Mouse (Mus musculus) limb, embryonic 10.5 days (tissue): Measurements from ENCODE around the gene Setdb1. TPM values are rescaled to one million over a fixed set of nuclear protein-coding genes. Genes with fewer than 3 reads are reported as not detected.
A peak's percentile ranks its signal among the peaks of the same experiment; 100 is the strongest.
"Not testable (repeated sequence)": the region's sequence is repeated elsewhere in the genome, so short reads cannot be mapped to it uniquely, and the experiment has no call there.

Experiments
- DNase-seq: peaks from one replicate; pipeline ENCODE4 v3.0.0-alpha.2; 2017; ENCODE audit warnings: low spot score
- H3K27ac ChIP-seq: fragments of 300-500 bp; sonication (generic); 2 replicates; pipeline ENCODE4 v1.5.1; 2016; ENCODE audit warnings: mild to moderate bottlenecking
- H3K27me3 ChIP-seq: fragments of 300-500 bp; sonication (generic); 2 replicates; pipeline ENCODE4 v1.6.1; 2016; ENCODE audit warnings: low read depth, mild to moderate bottlenecking; ENCODE audit not compliant: poor library complexity, severe bottlenecking
- H3K36me3 ChIP-seq: fragments of 300-500 bp; sonication (generic); 2 replicates; pipeline ENCODE4 v1.6.1; 2016; ENCODE audit warnings: mild to moderate bottlenecking, moderate library complexity
- H3K4me1 ChIP-seq: fragments of 300-500 bp; sonication (generic); 2 replicates; pipeline ENCODE4 v1.6.1; 2016
- H3K4me3 ChIP-seq: fragments of 300-500 bp; sonication (generic); 2 replicates; pipeline ENCODE4 v1.5.1; 2016; ENCODE audit warnings: mild to moderate bottlenecking, moderate library complexity
- H3K9me3 ChIP-seq: fragments of 300-500 bp; sonication (generic); replicated peaks from 2 replicates; pipeline ENCODE4 v1.6.1; 2016; ENCODE audit warnings: mild to moderate bottlenecking
- WGBS: fragments of 180-500 bp; shearing (Covaris S2); methylation state at CpG from one replicate; pipeline ENCODE4 v1.1.7; 2016; 5-methylcytosine and 5-hydroxymethylcytosine counted together
- polyA plus RNA-seq: library from polyadenylated mRNA; unstranded; fragments of >200 nt; fragmentation: Nextera tagmentation; extraction: Ambion mirVana; gene quantifications from 2 replicates; pipeline ENCODE4 v1.2.1, GENCODE M21; 2016

Gene Setdb1
- polyA plus RNA-seq, 1 experiment from 2014 or later = 62.9 TPM

- H3K4me3 ChIP-seq, H3K27me3 ChIP-seq, H3K4me1 ChIP-seq, H3K9me3 ChIP-seq, H3K27ac ChIP-seq, DNase-seq: not testable (repeated sequence)
- 97% methylated on average over 9 of the region's 9 CpGs for WGBS
- peaks cover 95% of the 10 kb centered on the region for H3K36me3 ChIP-seq
Measured at GRCm38 (mm10) chr3:95343356-95344000, 13.5 kb downstream of the Setdb1 start.

- peaks cover 100% of the 10 kb centered on the region for H3K36me3 ChIP-seq
- 96% methylated on average over 4 of the region's 4 CpGs for WGBS
- no peaks in the 10 kb centered on the region for H3K4me1 ChIP-seq
- H3K27ac ChIP-seq = no peak overlapping the region
- H3K9me3 ChIP-seq = no peaks in the 10 kb centered on the region
- H3K4me3 ChIP-seq = no peak overlapping the region
- no peaks in the 10 kb centered on the region for H3K27me3 ChIP-seq
- DNase-seq = no peak
Measured at GRCm38 (mm10) chr3:95338251-95338650, 18.8 kb downstream of the Setdb1 start.

GRCm38 (mm10) chr3:95337345-95337744 is 19.7 kb downstream of the Setdb1 start:
- peaks cover 100% of the 10 kb centered on the region for H3K36me3 ChIP-seq

GRCm38 (mm10) chr3:95331528-95331927 is 25.5 kb downstream of the Setdb1 start:
- 92% methylated on average over 1 of the region's 1 CpGs for WGBS
- Histone ChIP-seq H3K27ac (no peak overlapping the region), H3K9me3 (no peaks in the 10 kb centered on the region), H3K4me1 (no peaks in the 10 kb centered on the region), H3K27me3 (no peaks in the 10 kb centered on the region), H3K36me3 (peaks cover 99% of the 10 kb centered on the region), H3K4me3 (no peak overlapping the region)
- no peak for DNase-seq

More at GRCm38 (mm10) chr3:95337345-95337744, 19.7 kb downstream of the Setdb1 start:
- Histone ChIP-seq H3K4me1 (no peaks in the 10 kb centered on the region), H3K4me3 (no peak overlapping the region), H3K27me3 (no peaks in the 10 kb centered on the region), H3K27ac (no peak overlapping the region), H3K9me3 (no peaks in the 10 kb centered on the region)
- 93% methylated on average over 4 of the region's 4 CpGs for WGBS
- DNase-seq = no peak

GRCm38 (mm10) chr3:95328803-95329404 is 28.1 kb downstream of the Setdb1 start:
- DNase-seq = no peak
- no peaks in the 10 kb centered on the region for H3K4me1 ChIP-seq
- H3K27me3 ChIP-seq = no peaks in the 10 kb centered on the region
- no peak overlapping the region for H3K4me3 ChIP-seq
- H3K27ac ChIP-seq = no peak overlapping the region
- 96% methylated on average over 1 of the region's 1 CpGs for WGBS
- H3K36me3 ChIP-seq = peaks cover 99% of the 10 kb centered on the region
- no peaks in the 10 kb centered on the region for H3K9me3 ChIP-seq

GRCm38 (mm10) chr3:95324454-95325144 is 32.4 kb downstream of the Setdb1 start:
- no peak overlapping the region for H3K27ac ChIP-seq
- no peak for DNase-seq
- WGBS = 93% methylated on average over 6 of the region's 6 CpGs
- no peaks in the 10 kb centered on the region for H3K9me3 ChIP-seq
- H3K4me3 ChIP-seq = no peak overlapping the region
- peaks cover 100% of the 10 kb centered on the region for H3K36me3 ChIP-seq
- no peaks in the 10 kb centered on the region for H3K27me3 ChIP-seq
- H3K4me1 ChIP-seq = 0 out of 2 replicates have a peak, but pooled peaks cover 4% of the 10 kb centered on the region

- no peak for DNase-seq
- Histone ChIP-seq H3K4me3 (no peak overlapping the region), H3K9me3 (no peaks in the 10 kb centered on the region), H3K27me3 (no peaks in the 10 kb centered on the region), H3K4me1 (peaks cover 12% of the 10 kb centered on the region; the same call in 1 of the 2 replicates), H3K27ac (no peak overlapping the region), H3K36me3 (peaks cover 95% of the 10 kb centered on the region)
- 95% methylated on average over 3 of the region's 3 CpGs for WGBS
Measured at GRCm38 (mm10) chr3:95323429-95323828, 33.6 kb downstream of the Setdb1 start.

- Histone ChIP-seq H3K27me3 (no peaks in the 10 kb centered on the region), H3K9me3 (no peaks in the 10 kb centered on the region), H3K4me3 (no peak overlapping the region), H3K36me3 (peaks cover 70% of the 10 kb centered on the region), H3K27ac (no peak overlapping the region), H3K4me1 (peaks cover 34% of the 10 kb centered on the region)
- 80% methylated on average over 12 of the region's 12 CpGs for WGBS
- no peak for DNase-seq
Measured at GRCm38 (mm10) chr3:95319701-95320625, 37.0 kb downstream of the Setdb1 start.

GRCm38 (mm10) chr3:95319110-95319509 is 37.9 kb downstream of the Setdb1 start:
- Histone ChIP-seq H3K27ac (no peak overlapping the region), H3K36me3 (peaks cover 63% of the 10 kb centered on the region), H3K9me3 (no peaks in the 10 kb centered on the region), H3K4me3 (no peak overlapping the region), H3K27me3 (no peaks in the 10 kb centered on the region), H3K4me1 (peaks cover 39% of the 10 kb centered on the region)
- DNase-seq = no peak
- WGBS = 77% methylated on average over 2 of the region's 2 CpGs

GRCm38 (mm10) chr3:95318548-95318947 is 38.5 kb downstream of the Setdb1 start:
- DNase-seq = no peak
- Histone ChIP-seq H3K27me3 (no peaks in the 10 kb centered on the region), H3K27ac (no peak overlapping the region), H3K4me3 (no peak overlapping the region), H3K9me3 (no peaks in the 10 kb centered on the region), H3K4me1 (peaks cover 39% of the 10 kb centered on the region), H3K36me3 (peaks cover 57% of the 10 kb centered on the region)
- 49% methylated on average over 6 of the region's 6 CpGs for WGBS

GRCm38 (mm10) chr3:95317414-95318080 is 39.5 kb downstream of the Setdb1 start:
- Histone ChIP-seq H3K4me3 (peak overlapping the region; percentile 11; the same call in 1 of the 2 replicates), H3K9me3 (no peaks in the 10 kb centered on the region), H3K27ac (peak overlapping the region; percentile 3; the same call in 1 of the 2 replicates), H3K36me3 (peaks cover 47% of the 10 kb centered on the region), H3K4me1 (peaks cover 39% of the 10 kb centered on the region), H3K27me3 (no peaks in the 10 kb centered on the region)
- DNase-seq = peak; percentile 71
- 26% methylated on average over 12 of the region's 12 CpGs for WGBS
